Mouse (Mus musculus) retina, postnatal 1 day (tissue): Measurements from ENCODE around the gene Desi2.
"Not testable (repeated sequence)": the region's sequence is repeated elsewhere in the genome, so short reads cannot be mapped to it uniquely, and the experiment has no call there.

ENCODE experiments used
- DNase-seq: peaks from one replicate; pipeline ENCODE4 v3.0.0-alpha.2; 2012

Gene Desi2

GRCm38 (mm10) chr1:178265381-178265780, 78.2 kb downstream of the Desi2 start:
- DNase-seq: not testable (repeated sequence)

- DNase-seq: no peak
Observed at GRCm38 (mm10) chr1:178270635-178271034, 83.4 kb downstream of the Desi2 start.

DNA sequence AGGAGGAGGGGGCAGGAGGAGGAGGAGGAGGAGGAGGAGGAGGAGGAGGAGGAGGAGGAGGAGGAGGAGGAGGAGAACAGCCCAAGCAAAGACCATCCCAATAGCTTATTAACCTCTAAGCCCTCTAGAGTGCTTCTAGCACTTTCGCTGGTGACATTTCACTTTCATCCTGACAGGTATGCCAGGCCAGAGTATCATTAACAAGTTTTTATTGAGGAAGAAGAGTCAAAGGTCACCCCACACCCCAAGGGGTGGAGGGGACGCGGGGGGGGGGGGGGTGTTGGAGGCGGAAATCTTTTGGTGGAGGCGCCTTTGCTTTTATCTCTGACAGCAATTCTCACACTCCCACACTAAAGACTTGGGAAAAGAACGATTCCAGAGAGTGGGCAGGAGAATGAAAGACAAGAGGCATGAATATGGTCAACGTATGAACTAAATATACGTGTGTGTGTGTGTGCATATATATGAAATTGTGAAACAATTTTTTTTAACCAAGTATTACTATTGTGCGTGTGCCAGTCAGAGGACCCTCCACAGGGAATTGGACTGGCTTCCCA, 88.0 kb downstream of the Desi2 start:
- DNase-seq: no peak

DNA sequence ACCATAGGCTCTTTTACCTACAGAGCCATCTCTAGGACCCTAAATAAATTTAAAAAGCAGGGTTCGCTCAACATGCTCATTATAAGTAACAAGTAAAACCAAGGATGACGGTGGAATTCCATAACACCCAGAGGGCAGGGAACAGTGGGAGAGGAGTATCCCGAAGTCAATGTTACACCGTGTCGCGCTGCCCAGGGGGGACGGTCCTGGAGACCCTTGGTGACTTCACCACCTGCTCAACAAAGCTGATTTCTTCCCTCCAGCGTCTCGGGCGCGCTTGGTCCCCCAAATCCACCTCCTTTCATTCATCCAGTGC, 88.5 kb downstream of the Desi2 start:
- DNase-seq: no peak

GRCm38 (mm10) chr1:178276054-178276911, 89.1 kb downstream of the Desi2 start:
- DNase-seq: peak; percentile 82

DNA sequence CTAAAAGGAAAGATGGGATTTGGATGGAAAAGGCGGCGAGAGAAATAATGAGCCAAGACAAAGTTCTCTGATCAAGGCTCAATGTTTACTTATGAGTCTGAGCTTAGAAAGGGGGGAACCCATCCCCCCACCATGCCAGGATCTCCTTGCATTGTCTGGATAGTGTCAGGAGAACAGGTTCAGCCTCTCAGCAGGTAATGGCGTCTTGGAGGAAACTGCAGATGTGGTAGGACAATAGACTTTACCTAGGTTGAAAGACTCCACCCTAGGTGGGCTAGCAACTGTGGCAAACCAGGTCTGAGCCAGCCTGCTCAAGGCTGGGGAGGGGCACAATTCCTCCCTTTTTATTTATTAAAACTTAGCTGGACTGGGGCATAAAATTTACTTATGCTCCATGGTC, 96.1 kb downstream of the Desi2 start:
- not testable (repeated sequence) for DNase-seq

DNA sequence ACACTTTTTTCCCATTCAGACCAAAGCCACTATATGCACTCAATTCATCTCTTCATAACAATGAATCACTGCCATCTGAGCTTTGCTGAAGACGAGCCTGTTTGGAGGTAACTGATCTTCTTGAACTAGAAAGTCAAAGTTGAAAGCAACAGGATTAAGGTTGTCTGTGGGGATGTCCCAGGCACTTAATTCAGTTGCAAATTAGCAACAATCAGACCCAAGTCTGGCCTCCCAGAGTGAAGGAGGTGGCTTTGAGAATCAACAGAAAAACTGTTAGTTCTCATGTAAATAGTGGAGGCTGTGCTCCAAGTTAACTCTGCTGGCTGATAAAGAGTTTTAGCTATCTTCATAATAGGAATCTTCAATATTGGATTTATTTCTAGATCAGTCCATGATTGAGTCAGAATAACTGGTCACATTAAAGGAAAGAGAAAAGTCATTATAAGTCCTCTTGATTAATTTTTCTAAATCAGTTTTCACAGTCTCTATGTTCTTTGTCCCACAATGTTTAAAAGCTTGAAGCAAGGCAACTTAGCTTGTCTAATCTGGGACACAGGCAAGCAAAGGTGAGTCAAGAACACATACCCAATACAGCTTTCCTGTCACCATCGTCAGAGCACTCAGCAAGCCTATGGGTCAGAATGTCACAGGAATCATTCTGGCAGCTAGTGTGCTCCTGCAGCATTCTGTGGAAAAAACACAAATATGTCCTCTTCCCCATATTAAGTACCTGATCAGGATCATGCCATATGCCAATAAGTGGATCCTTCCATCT, 96.9 kb downstream of the Desi2 start:
- no peak for DNase-seq

- no peak for DNase-seq
Observed at GRCm38 (mm10) chr1:178287601-178288176, 100.5 kb downstream of the Desi2 start.

DNA sequence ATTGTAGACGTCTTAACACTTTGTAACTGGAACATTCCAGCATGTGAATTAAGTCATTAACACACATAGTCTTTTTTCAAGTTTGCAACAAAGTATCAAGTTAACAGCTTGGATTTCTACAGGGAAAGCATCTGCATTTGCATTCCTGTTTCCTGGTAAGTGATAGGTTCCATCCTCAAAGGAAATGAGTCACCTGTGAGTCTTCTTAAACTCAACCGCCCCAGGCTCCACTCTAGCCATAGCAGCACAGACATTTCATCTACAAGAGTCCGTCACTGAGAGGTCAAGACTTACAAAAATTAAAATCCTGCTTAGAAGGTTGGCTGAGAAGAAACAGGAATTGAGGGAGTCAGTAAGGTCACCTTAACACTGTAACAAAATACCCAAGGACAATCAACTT, 104.5 kb downstream of the Desi2 start:
- no peak for DNase-seq

GRCm38 (mm10) chr1:178294051-178294450, 106.8 kb downstream of the Desi2 start:
- no peak for DNase-seq

- not testable (repeated sequence) for DNase-seq
Observed at GRCm38 (mm10) chr1:178301261-178301660, 114.0 kb downstream of the Desi2 start.

- DNase-seq: peak; percentile 80
Observed at GRCm38 (mm10) chr1:178303425-178303824, 116.2 kb downstream of the Desi2 start.
